Mouse (Mus musculus) heart, postnatal 0 days (tissue): Measurements from ENCODE around the gene Urah.

Experiments
- CTCF ChIP-seq: IDR thresholded peaks from 2 replicates; pipeline ENCODE4 v1.5.1; 2016; ENCODE audit warnings: antibody characterized with exemption, control low read depth, low read depth
- EP300 ChIP-seq: IDR thresholded peaks from 2 replicates; pipeline ENCODE4 v1.6.1; 2016; ENCODE audit warnings: antibody characterized with exemption, low read depth

DNA sequence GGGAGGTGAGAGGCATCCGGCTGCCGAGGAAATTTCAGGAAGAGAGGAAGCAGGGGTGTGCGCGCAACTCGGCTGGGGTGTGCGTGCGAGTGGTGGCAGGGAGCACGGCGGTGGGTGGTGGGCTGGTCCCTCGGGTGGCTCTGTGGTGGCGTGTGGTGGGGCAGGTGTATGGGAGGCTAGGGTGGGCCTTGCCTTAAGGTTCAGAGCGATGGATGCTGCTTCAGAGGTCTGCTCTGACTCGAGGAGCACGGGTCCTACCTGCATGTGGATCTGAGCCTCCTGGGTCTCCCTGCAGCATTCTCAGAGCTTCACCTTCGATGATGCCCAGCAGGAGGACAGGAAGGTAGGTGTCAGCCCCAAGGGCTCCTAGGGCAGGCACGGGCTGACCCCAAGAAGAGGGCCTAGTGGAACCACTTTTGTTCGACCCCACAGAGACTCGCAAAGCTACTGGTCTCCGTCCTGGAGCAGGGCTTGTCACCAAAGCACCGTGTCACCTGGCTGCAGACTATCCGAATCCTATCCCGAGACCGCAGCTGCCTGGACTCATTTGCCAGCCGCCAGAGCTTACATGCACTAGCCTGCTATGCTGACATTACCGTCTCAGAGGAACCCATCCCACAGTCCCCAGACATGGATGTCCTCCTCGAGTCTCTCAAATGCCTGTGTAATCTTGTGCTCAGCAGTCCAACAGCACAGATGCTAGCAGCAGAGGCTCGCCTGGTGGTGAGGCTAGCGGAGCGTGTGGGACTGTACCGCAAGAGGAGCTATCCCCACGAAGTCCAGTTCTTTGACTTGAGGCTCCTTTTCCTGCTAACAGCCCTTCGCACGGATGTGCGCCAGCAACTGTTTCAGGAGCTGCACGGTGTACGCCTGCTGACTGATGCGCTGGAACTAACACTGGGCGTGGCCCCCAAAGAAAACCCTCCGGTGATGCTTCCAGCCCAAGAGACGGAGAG is 23.0 kb downstream of the Urah start, which contains the start of gene Bet1l:
- no peak for TF ChIP-seq CTCF
- no peak for TF ChIP-seq EP300
